Comparison of ENCODE assay signal across 9 mouse cellular contexts in the genomic region with DNA sequence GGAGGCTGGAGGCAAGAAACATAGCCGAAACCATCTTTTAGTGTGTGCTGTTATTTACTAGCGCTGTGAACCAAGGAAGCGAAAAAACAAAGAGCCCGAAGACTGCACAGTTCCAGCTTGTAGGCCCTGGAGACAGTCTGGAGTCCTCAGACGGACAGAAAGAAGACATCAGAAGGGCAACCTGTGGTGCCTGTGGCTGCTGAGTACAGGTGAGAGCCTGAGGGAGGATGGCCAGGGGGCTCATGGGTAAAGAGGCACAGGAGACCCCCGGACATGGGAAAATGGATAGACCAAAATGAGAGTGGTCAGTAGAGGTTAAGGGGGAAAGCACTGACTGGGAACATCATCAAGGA.
DNase-seq lines count a peak whose midpoint lies in the region; ATAC-seq and TF ChIP-seq lines count a peak whose summit lies in the region.
"Had no signal": no experiment of that assay in that cellular context is flagged by ENCODE, and none has a peak within 500 bp of the region (broad histone marks: within the 10 kb centered on the region; RNA-seq: fewer than 3 reads in every experiment).

No protein-coding gene starts in this region.

- no peak; the same call in 1 of the 2 replicates for TF ChIP-seq CTCF in thymus, adult 2 months (IDR thresholded peaks at IDR 0.05; ENCODE audit: borderline replicate concordance, control insufficient read depth, extremely low read depth, insufficient read depth, low read length, poor library complexity)

- no peaks in the 10 kb centered on the region for H3K9me3 ChIP-seq in heart, embryonic 11.5 days (replicated peaks; ENCODE audit: control insufficient read depth, low read length)
- no peaks in the 10 kb centered on the region for H3K9me3 ChIP-seq in limb, embryonic 12.5 days

- no peak overlapping the region for H3K9ac ChIP-seq in heart, embryonic 11.5 days (ENCODE audit: low read depth, low read length)
- H3K9ac ChIP-seq in limb, embryonic 12.5 days (replicated peaks): peak overlapping the region; percentile 47

- TF ChIP-seq POLR2A in thymus, adult 2 months (IDR thresholded peaks at IDR 0.05; ENCODE audit: control insufficient read depth, extremely low read depth, insufficient read depth, low read length, poor library complexity): no peak

- no peak for ATAC-seq in heart, embryonic 11.5 days (replicated peaks; ENCODE audit: insufficient number of reproducible peaks, low FRiP score, low TSS enrichment)
- 0 out of 2 replicates have a peak, but pooled peaks have one; percentile 15 for ATAC-seq in limb, embryonic 12.5 days (ENCODE audit: insufficient number of reproducible peaks, insufficient read depth, low FRiP score, low TSS enrichment, low read depth)

- no peaks in the 10 kb centered on the region for H3K36me3 ChIP-seq in heart, embryonic 11.5 days (ENCODE audit: control insufficient read depth, insufficient read depth, low read length)
- H3K36me3 ChIP-seq in limb, embryonic 12.5 days: no peaks in the 10 kb centered on the region
- H3K36me3 ChIP-seq in thymus, adult 2 months (ENCODE audit: control insufficient read depth, insufficient read depth, low read length): no peaks in the 10 kb centered on the region

- DNase-seq in heart, adult 9 months (ENCODE audit: low spot score in 2 of 2): no peak
- peak; percentile 6 for DNase-seq in thymus, postnatal 4 days
- DNase-seq in thymus, adult 18-20 months: no peak
- DNase-seq in testis, postnatal 10 days (ENCODE audit: low spot score): peak; percentile 52
- no peak for DNase-seq in thymus, adult 2 months
- DNase-seq in adrenal gland, postnatal 4 days (ENCODE audit: low spot score in 2 of 2): no peak

- H3K4me3 ChIP-seq in heart, embryonic 11.5 days (ENCODE audit: low read depth, low read length): no peak overlapping the region
- peak overlapping the region; percentile 25 for H3K4me3 ChIP-seq in limb, embryonic 12.5 days (replicated peaks)
- no peak overlapping the region for H3K4me3 ChIP-seq in thymus, adult 2 months (ENCODE audit: control insufficient read depth, insufficient read depth, low read length)

- H3K4me2 ChIP-seq in heart, embryonic 11.5 days: peak overlapping the region; percentile 5; the same call in 1 of the 2 replicates
- peak overlapping the region; percentile 52 for H3K4me2 ChIP-seq in limb, embryonic 12.5 days

- 71% methylated on average over 6 of the region's 6 CpGs for WGBS in heart, embryonic 11.5 days (ENCODE audit: insufficient replicate concordance)
- 67% methylated on average over 6 of the region's 6 CpGs for WGBS in limb, embryonic 12.5 days
- WGBS in thymus, adult 2 months: 78% methylated on average over 6 of the region's 6 CpGs

- H3K27ac ChIP-seq in heart, embryonic 11.5 days (ENCODE audit: low read depth, low read length): peak overlapping the region; percentile 55; the same call in 1 of the 2 replicates
- peak overlapping the region; percentile 69 for H3K27ac ChIP-seq in limb, embryonic 12.5 days
- H3K27ac ChIP-seq in thymus, adult 2 months (ENCODE audit: control insufficient read depth, insufficient read depth, low read length): no peak overlapping the region

- no peaks in the 10 kb centered on the region for H3K4me1 ChIP-seq in heart, embryonic 11.5 days (ENCODE audit: control insufficient read depth, insufficient read depth, low read length)
- H3K4me1 ChIP-seq in limb, embryonic 12.5 days (replicated peaks): peaks cover 33% of the 10 kb centered on the region
- no peaks in the 10 kb centered on the region for H3K4me1 ChIP-seq in thymus, adult 2 months (replicated peaks; ENCODE audit: control insufficient read depth, insufficient read depth, low read length)

- no peaks in the 10 kb centered on the region for H3K27me3 ChIP-seq in heart, embryonic 11.5 days (ENCODE audit: control insufficient read depth, insufficient read depth, low read length)
- H3K27me3 ChIP-seq in limb, embryonic 12.5 days: no peaks in the 10 kb centered on the region
- no peaks in the 10 kb centered on the region for H3K27me3 ChIP-seq in thymus, adult 2 months (ENCODE audit: control insufficient read depth, insufficient read depth, low read length)
- H3K27me3 ChIP-seq: CH12.LX had no signal

Comparison
In these comparisons a context has a peak if more than half of its experiments do, and no peak if none do; other contexts are left out.
1. DNase-seq: peak in thymus, postnatal 4 days (single experiment) and testis, postnatal 10 days (single experiment); none in heart, adult 9 months (0 of 2), thymus, adult 18-20 months (0 of 2), thymus, adult 2 months (single experiment) and adrenal gland, postnatal 4 days (0 of 2).